Mouse (Mus musculus): ENCODE measurements around the gene Smim8.

Smim8 gene

GRCm38 (mm10) chr4:34720127-34720895 lies 57.9 kb downstream of the Smim8 start:
- in situ Hi-C loops (cut with MboI, MseI) = no loop called here

- in situ Hi-C loops (cut with MboI, MseI) = no loop called here
Measured at GRCm38 (mm10) chr4:34719421-34719820, 58.8 kb downstream of the Smim8 start.

All from regulatory T cell (primary cell).